Mouse (Mus musculus): Measurements from ENCODE around the gene Nucks1.

GRCm38 (mm10) chr1:131869561-131869960 lies 40.8 kb upstream of the Nucks1 start:
- TF ChIP-seq CTCF (conservative IDR thresholded peaks at IDR 0.05; ENCODE audit: insufficient read depth, insufficient read length, low read depth, low read length), result no peak
- no peak for TF ChIP-seq POLR2A (IDR thresholded peaks at IDR 0.05; ENCODE audit: low read depth, low read length)

Measured in kidney, adult 2 months (tissue).